Mouse (Mus musculus) stomach, embryonic 16.5 days (tissue): ENCODE measurements around the gene Sec62. TPM values are rescaled to one million over a fixed set of nuclear protein-coding genes. Genes with fewer than 3 reads are reported as not detected.
A peak's percentile ranks its signal among the peaks of the same experiment; 100 is the strongest.
"Not testable (repeated sequence)": the region's sequence is repeated elsewhere in the genome, so short reads cannot be mapped to it uniquely, and the experiment has no call there.

ENCODE experiments used
- ATAC-seq: fragments of 200-750 bp; cut with Nextera tagmentation; 2 replicates; pipeline ENCODE4 v1.8.0; 2017; ENCODE audit warnings: moderate number of reproducible peaks, moderate TSS enrichment; ENCODE audit not compliant: insufficient read depth, low FRiP score
- H3K27ac ChIP-seq: fragments of 300-500 bp; sonication (generic); 2 replicates; pipeline ENCODE4 v1.5.1; 2014; ENCODE audit warnings: low read length
- H3K27me3 ChIP-seq: fragments of 300-500 bp; sonication (generic); 2 replicates; pipeline ENCODE4 v1.6.1; 2014; ENCODE audit warnings: low read length, control low read depth, mixed read lengths; ENCODE audit not compliant: control insufficient read depth, insufficient read depth
- H3K36me3 ChIP-seq: fragments of 300-500 bp; sonication (generic); 2 replicates; pipeline ENCODE4 v1.6.1; 2014; ENCODE audit warnings: low read length; ENCODE audit not compliant: control insufficient read depth, insufficient read depth
- H3K4me1 ChIP-seq: fragments of 300-500 bp; sonication (generic); 2 replicates; pipeline ENCODE4 v1.6.1; 2014; ENCODE audit warnings: low read length, control low read depth, mixed read lengths; ENCODE audit not compliant: control insufficient read depth, insufficient read depth
- H3K4me2 ChIP-seq: fragments of 300-500 bp; sonication (generic); 2 replicates; pipeline ENCODE4 v1.6.1; 2014; ENCODE audit warnings: low read depth, low read length, mixed read lengths
- H3K4me3 ChIP-seq: fragments of 300-500 bp; sonication (generic); replicated peaks from 2 replicates; pipeline ENCODE4 v1.5.1; 2014; ENCODE audit warnings: mild to moderate bottlenecking, low read length
- H3K9ac ChIP-seq: fragments of 300-500 bp; sonication (generic); 2 replicates; pipeline ENCODE4 v1.6.1; 2014; ENCODE audit warnings: low read length
- H3K9me3 ChIP-seq: fragments of 300-500 bp; sonication (generic); replicated peaks from 2 replicates; pipeline ENCODE4 v1.6.1; 2016; ENCODE audit warnings: low read length, control low read depth; ENCODE audit not compliant: control insufficient read depth
- WGBS: fragments of 180-500 bp; shearing (Covaris S2); extraction: QIAGEN DNeasy Blood & Tissue Kit; methylation state at CpG from one replicate; pipeline ENCODE4 v1.1.7; 2014; 5-methylcytosine and 5-hydroxymethylcytosine counted together
- polyA plus RNA-seq: library from polyadenylated mRNA; unstranded; fragments of >200 nt; fragmentation: Nextera tagmentation; extraction: Ambion mirVana; gene quantifications from 2 replicates; pipeline ENCODE4 v1.2.1, GENCODE M21; 2015

The Sec62 gene
- polyA plus RNA-seq, 1 experiment from 2014 or later, result 86.1 TPM

DNA sequence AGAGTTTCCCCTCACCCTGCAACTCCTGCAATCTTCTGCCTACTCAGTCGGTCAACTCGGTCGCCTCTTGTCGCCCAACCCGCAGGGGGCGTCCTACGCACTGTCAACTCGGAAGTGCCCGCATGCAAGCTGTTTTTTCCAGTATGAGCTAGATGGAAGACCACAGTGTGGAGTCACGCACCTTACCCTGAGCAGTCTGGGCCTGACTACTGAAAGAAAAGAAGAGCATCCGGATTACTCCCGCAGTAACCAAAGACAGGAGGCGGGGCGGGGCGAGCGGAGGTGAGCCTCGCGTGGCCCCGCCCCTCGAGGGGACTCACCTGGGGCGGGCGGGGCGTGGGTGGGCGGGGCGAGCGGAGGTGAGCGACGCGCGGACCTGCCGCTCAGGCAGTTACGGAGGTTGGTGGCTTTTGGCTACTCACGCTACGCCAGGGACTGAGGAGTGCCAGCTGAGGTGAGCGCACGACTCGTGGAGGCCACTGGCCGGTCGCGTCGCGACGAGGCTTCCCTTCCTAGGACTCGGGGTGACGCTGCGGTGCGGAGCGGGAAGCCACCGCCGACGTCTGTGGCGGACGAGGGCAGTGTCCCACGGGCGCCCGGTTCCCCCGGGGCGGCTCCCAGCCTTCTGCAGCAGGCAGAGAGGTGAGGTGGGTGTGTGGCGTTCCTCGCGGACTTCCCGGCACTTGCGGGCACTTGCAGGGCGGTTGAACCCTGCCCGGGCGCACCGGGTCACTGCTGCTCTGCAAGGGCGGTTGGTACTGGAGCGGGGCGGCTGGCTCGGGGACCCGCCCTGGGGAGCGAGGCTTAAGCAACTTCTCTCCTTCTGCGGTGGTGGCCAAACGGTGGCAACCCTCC, 63.2 kb downstream of the Sec62 start, which contains the start of gene Gpr160:
Gene Gpr160 (plus strand): TSS at position 347 of the 855 bp plus-strand sequence.
- Histone ChIP-seq H3K27ac (peak within 1 kb of the TSS; percentile 60), H3K9ac (peak within 1 kb of the TSS; percentile 78), H3K4me1 (peaks cover 2% of the 10 kb centered on the region; the same call in 1 of the 2 replicates), H3K9me3 (no peaks in the 10 kb centered on the region), H3K36me3 (no peaks in the 10 kb centered on the region), H3K4me2 (peak within 1 kb of the TSS; percentile 95), H3K4me3 (peak within 1 kb of the TSS; percentile 65), H3K27me3 (0 out of 2 replicates have a peak, but pooled peaks cover 5% of the 10 kb centered on the region)
- ATAC-seq, result peak; percentile 94
- WGBS, result under 1% methylated on average over 75 of the region's 75 CpGs

GRCm38 (mm10) chr3:30859599-30859998, 66.9 kb downstream of the Sec62 start:
- H3K4me2 ChIP-seq, H3K4me1 ChIP-seq, H3K9me3 ChIP-seq, H3K27me3 ChIP-seq, H3K9ac ChIP-seq, H3K27ac ChIP-seq, H3K4me3 ChIP-seq, ATAC-seq, H3K36me3 ChIP-seq: not testable (repeated sequence)
- WGBS, result 93% methylated on average over 8 of the region's 8 CpGs

DNA sequence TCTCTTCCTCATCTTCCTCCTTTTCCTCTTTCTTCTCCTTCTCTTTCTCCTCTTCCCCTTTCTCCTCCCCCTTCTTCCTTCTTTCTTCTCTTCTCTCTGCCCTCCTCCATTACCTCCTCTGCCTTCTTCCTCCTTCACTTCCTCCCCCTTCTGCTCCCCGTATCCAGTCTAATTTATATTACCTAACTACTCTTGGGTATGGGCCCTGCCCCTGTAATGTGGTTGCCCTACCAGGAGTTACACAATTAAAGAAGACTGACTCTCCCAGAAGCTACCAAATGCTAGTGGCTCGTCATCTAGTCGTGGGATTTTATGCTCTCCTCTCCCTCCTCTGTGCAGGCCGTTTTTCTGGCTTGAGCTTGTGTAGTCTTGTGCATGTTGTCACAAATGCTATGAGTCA, 68.0 kb downstream of the Sec62 start:
- H3K4me3 ChIP-seq, result no peak overlapping the region
- no peak for ATAC-seq
- H3K4me1 ChIP-seq, result peaks cover 2% of the 10 kb centered on the region; the same call in 1 of the 2 replicates
- H3K9ac ChIP-seq, result no peak overlapping the region
- H3K36me3 ChIP-seq, result no peaks in the 10 kb centered on the region
- no peak overlapping the region for H3K4me2 ChIP-seq
- no peak overlapping the region for H3K27ac ChIP-seq
- no peaks in the 10 kb centered on the region for H3K9me3 ChIP-seq
- no peaks in the 10 kb centered on the region for H3K27me3 ChIP-seq
- 65% methylated on average over 4 of the region's 4 CpGs for WGBS

DNA sequence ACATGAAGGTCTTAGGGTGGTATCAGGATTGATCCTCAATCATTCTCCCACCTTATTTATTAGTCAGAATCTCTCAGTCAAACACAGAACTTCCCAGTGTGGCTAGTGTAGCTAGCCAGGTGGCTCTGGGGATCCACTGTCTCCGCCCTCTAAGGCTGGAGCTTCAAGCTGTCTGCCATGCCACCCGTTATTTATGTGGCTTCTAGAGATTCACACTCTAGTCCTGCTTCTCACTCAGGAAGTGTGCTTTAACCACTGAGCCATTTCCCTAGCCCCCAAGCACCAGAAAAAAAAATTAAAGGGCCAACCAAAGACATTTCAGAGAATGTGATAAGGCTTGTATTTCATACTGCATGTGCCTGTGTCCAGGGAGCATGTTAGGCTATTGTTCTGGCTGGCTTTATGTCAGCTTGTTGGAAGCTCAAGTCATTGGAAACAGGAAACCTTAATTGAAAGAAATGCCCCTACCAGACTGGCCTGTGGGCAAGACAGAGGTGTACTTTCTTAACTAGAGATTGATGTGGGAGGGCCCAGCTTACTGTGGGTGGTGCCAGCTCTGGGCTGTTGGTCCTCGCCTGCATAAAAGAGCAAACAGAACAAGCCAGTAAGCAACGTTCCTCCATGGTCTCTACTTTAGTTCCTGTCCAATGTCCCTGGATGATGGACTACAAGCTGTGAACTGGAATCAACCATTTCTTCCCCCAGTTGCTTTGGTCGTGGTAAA, 71.2 kb downstream of the Sec62 start:
- Histone ChIP-seq H3K27ac (no peak overlapping the region), H3K9ac (no peak overlapping the region), H3K4me2 (no peak overlapping the region), H3K4me1 (no peaks in the 10 kb centered on the region), H3K27me3 (no peaks in the 10 kb centered on the region), H3K36me3 (no peaks in the 10 kb centered on the region), H3K9me3 (no peaks in the 10 kb centered on the region), H3K4me3 (no peak overlapping the region)
- no peak for ATAC-seq
- 61% methylated on average over 5 of the region's 5 CpGs for WGBS

- H3K4me2 ChIP-seq, result no peak overlapping the region
- H3K27ac ChIP-seq, result no peak overlapping the region
- no peaks in the 10 kb centered on the region for H3K27me3 ChIP-seq
- no peaks in the 10 kb centered on the region for H3K9me3 ChIP-seq
- H3K4me3 ChIP-seq, result no peak overlapping the region
- no peaks in the 10 kb centered on the region for H3K4me1 ChIP-seq
- H3K36me3 ChIP-seq, result no peaks in the 10 kb centered on the region
- no peak for ATAC-seq
- H3K9ac ChIP-seq, result no peak overlapping the region
- 70% methylated on average over 1 of the region's 1 CpGs for WGBS
These were observed 72.0 kb downstream of the Sec62 start for GRCm38 (mm10) chr3:30864640-30865039.

DNA sequence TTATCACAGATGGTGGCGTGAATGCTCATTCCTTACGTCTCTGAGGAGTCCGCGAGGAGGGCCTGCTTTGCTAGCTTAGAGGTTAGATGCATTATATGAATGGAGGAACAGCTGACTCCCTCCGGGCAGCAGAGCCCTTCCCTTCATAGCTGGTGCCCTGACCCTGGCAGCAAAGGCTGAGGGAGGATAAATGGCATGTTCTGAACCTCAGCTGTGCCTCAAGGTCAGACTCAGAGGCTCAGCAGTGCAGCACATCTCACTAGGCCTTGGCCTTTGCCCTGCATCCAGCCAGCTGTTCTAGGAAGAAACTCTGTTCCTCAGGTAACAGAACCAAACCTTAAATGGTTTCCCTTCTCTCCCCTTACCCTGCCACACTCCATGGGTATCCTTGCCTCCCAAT, 75.5 kb downstream of the Sec62 start:
- 70% methylated on average over 5 of the region's 5 CpGs for WGBS

GRCm38 (mm10) chr3:30868625-30869024, 76.0 kb downstream of the Sec62 start:
- 68% methylated on average over 5 of the region's 5 CpGs for whole genome bisulfite sequencing
- H3K4me1 ChIP-seq, result no peaks in the 10 kb centered on the region
- H3K4me2 ChIP-seq, result no peak overlapping the region
- no peaks in the 10 kb centered on the region for H3K36me3 ChIP-seq
- ATAC-seq, result no peak
- H3K27me3 ChIP-seq, result no peaks in the 10 kb centered on the region
- no peak overlapping the region for H3K27ac ChIP-seq
- H3K9me3 ChIP-seq, result no peaks in the 10 kb centered on the region
- no peak overlapping the region for H3K9ac ChIP-seq
- no peak overlapping the region for H3K4me3 ChIP-seq

More for the DNA sequence above, 75.5 kb downstream of the Sec62 start:
- no peak for ATAC-seq
- Histone ChIP-seq H3K36me3 (no peaks in the 10 kb centered on the region), H3K9ac (no peak overlapping the region), H3K27me3 (no peaks in the 10 kb centered on the region), H3K4me3 (no peak overlapping the region), H3K4me2 (no peak overlapping the region), H3K9me3 (no peaks in the 10 kb centered on the region), H3K27ac (no peak overlapping the region), H3K4me1 (no peaks in the 10 kb centered on the region)

- ATAC-seq, result no peak
- 83% methylated on average over 1 of the region's 1 CpGs for WGBS
- no peaks in the 10 kb centered on the region for H3K27me3 ChIP-seq
- no peak overlapping the region for H3K27ac ChIP-seq
- no peaks in the 10 kb centered on the region for H3K4me1 ChIP-seq
- H3K9me3 ChIP-seq, result no peaks in the 10 kb centered on the region
- H3K36me3 ChIP-seq, result no peaks in the 10 kb centered on the region
- no peak overlapping the region for H3K9ac ChIP-seq
- H3K4me3 ChIP-seq, result no peak overlapping the region
- H3K4me2 ChIP-seq, result no peak overlapping the region
These were observed 77.3 kb downstream of the Sec62 start for GRCm38 (mm10) chr3:30869995-30870394.
